Mouse (Mus musculus) mesoderm, embryonic 11.5 days (tissue): ENCODE results near the gene Ncoa5.

Experiments used
- DNase-seq: peaks from one replicate; pipeline ENCODE4 v3.0.0-alpha.2; 2012; ENCODE audit warnings: low read depth, low spot score

Ncoa5 gene

DNA sequence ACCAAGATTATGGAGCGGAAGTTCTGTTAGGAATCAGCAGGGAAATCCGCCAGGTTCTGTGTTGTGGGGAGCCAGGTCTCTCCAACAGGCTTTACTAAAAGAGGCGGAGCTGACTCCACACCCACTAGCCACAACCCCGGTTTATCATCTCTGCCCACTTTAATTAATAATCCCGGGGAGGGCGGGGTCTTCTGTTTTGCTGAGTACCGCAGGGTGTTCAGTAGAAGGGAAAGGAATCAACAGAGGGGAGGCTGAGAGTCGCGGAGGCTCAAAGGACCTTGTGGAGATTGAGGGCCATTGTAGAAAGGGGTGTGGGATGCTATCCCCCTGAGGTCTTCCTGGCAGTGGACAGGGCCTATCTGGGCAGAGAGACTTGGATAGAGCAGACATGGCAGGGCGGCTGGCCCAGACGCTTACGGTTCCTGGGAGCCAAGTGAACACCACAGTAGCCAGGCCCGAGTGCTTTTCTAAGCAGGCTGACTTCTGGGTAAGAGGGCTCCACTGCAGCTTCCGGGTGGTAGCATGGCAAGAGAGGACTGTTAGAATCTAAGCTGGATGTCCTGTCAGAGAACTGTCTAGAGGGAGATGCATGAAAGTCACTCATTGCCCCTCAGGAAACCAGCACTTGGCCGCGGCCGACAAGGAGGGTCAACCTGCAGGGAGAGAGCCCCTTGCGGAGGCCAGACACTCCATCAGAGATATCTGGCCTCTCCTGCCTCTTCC is 16.3 kb upstream of the Ncoa5 start:
- DNase-seq, result no peak

DNA sequence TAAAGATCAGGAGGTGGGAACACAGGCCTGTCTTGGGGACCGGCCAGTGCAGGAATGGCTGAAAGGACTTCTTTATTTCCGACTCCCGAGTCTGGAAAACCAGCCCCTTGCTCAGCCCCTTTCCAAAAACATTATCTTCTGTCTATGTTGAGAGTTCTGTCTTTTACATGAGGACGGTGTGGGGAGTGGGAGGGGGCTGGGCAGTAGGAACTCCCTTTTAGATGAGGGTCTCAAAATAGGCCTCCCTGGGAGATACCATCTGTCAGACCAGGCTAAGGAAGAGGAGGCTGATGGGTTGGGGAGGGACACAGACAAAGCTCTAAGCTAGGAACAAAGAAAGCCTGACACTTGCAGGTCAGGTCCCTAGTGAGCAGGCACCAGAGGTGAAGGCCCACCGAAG is 14.4 kb upstream of the Ncoa5 start:
- no peak for DNase-seq

DNA sequence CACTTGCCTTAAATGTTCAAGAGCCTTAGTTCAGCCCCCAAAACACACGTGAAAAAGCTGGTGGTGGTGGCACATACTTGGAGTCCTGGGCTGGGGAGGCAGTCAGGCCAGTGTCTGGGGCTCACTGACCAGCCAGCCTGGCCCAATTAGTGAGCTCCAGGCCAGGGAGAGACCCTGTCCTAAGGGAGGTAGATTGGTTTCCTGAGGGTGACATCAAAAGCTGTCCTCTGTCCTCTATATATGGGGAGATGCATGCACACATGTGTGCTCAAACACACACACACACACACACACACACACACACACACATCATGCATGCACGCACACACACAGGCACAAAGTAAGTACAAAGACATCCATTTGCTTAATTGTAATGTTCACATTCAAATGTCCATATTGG is 9.1 kb upstream of the Ncoa5 start:
- no peak for DNase-seq

DNA sequence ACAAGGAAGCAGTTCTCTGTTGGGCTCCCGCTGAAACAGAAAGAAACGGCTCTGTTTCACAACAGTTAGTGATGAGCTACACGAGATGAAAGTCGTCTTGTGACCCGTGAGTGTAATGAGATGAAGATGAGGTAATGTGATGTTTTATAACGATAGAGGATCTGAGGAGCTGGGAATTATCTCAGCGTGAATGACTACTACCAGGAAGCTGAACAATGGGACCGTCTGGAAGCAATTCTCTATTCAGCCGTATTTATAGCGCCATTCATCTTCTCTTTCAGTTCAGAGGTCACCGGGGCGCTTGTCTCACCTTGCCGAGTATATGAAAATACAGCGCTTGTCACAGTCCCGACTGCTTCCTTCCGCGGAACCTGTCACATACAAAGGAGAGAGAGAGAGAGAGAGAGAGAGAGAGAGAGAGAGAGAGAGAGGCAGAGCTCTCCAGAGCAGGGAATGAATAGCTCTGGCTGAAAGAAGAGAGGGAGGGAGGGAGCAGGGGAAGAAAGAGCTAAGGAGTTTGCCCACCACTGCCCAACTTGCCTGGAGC is 8.5 kb upstream of the Ncoa5 start:
- DNase-seq, result peak; percentile 82

DNA sequence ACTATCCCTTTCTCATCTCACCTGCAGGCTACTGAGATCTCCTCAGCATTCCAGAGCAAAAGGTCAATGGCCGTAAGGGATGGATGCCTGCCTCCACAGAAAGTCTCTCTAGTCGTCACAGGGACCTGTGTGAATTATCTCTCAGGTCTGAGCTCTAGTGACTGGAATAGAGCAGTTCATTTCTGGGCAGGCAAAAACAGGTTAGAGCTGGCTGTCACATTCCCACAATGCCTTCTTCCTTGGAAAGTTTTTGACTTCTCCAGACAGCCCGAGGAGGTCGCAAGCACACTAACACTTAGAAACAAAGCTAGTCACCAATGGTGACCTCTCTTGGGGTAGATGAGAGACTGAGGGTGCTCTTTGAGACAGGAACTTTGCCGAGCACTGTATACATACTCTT is 7.5 kb upstream of the Ncoa5 start:
- no peak for DNase-seq

DNA sequence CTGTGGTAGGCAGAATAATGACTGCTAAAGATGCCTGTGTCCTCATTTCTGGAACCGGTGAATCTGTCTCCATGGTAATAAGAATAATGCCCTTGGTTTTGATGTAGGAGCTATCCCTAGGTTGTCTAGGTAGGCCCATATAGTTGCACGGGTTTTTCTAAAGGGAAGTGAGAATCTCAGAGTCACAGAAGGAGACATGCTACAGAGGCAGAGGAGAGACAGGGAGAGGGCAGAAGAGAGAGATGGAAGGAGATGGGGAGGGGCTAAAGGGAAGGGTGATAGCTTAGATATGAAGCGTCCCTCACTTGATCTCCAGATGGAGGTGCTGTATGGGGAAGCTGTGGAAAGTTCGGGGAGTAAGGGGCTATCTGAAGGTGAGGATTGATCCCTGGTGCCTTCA is 2.7 kb upstream of the Ncoa5 start:
- no peak for DNase-seq

DNA sequence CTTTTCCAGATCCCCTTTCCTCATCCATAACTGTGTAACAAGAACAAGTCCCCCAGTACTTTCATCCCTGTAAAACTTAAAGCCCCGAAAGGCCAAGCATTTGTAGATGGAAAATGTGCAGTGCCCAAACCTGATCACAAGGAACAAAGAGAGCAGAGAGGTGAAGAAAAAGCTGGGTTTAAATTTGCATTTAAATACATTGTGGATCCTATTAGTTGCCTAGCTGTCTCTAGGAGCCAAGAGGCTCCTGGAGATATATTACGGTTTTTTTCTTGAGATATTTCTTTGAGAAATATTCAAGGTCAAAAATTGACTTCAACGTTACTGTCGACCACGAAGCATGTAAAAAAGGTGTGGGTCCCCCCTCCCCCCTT is 378 bp upstream of the Ncoa5 start:
- no peak for DNase-seq

DNA sequence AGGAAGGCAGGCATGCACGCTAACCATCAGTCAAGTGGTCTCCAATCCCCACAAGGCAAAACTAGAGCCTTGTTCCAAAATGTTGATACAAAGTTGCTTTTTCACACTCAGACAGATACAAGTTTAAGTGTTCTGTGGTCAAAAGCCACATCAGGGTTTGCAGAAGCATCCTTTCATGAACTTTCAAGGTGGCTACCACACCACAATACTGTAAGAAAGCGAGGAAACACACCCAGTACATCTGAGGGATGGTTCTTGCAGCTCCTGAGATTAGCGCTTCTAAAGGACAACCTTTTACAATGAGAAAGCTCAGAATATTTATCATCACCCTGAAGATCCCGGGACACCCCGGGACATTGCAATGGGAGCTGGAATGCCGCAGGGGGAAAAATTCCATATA is 1.4 kb downstream of the Ncoa5 start:
- DNase-seq, result no peak

DNA sequence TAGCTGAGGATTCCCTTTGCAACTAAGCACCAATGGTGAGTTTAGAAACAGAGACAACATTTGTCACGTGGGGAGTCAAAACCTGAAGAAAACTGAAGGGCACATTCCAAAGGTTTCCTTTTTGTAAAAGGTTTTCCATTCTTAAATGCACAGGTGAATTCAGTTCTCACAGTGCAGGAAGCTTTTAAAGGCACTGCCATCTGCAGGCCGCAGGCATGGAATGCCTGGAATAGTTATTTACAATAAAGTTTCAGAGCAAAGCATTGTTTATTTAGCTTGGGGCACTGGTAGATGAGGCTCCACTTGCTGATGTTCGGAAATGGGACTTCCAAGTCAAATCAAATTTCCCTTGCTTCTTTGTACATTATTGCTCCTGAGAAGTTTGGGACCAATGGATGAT is 2.1 kb downstream of the Ncoa5 start:
- DNase-seq, result no peak

DNA sequence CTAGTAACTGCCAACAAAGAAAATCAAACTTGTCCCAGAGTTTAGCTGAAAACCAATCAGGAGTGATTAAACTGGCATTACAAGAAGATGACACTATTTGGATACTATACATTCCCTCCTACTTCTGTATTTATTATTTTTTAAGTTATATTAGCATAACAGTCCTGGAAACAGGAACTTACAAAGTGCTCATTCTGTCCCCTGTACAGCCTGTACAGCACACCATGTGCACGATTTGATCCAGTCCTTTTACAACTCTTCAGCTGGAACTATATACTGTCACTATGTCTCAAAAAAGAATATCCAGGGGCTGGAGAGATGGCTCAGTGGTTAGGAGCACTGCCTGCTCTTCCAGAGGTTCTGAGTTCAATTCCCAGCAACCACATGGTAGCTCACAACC is 7.5 kb downstream of the Ncoa5 start:
- DNase-seq, result no peak

DNA sequence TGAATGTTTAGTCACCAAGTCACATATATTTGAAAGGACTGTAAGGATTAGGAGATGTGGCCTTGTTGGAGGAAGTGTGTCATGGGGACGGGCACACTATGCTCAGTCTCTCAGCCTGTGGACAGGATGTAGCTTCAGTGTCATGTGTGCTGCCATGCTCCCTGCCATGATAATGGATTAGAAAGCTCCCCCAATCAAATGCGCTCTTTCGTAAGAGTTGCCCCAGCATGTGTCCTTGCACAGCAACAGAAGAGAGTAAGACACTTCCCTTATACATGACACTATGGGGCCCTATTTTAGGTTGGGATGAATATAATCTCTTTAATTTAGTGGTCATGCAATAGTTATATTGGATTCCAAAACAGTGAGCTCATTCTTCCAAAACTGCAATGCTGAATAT is 14.2 kb downstream of the Ncoa5 start:
- no peak for DNase-seq

DNA sequence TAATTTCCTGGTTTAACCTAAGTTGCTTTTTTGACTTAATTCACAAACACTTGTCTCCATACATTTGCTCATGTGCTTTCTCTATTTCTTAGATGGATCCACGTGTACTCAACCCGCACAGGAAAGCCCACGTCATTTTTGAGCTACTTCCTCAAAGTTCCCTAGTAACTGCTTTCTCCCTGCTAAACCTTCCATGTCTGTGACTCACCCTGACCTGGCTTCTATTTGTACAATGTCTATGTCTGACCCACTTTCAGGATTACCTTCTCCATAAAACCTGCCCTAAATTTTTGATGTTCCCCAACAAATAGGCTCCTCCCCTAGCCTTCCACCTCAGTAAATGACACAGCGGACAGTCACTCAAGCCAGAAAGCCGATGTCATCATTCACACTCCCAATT is 19.7 kb downstream of the Ncoa5 start:
- DNase-seq, result no peak

DNA sequence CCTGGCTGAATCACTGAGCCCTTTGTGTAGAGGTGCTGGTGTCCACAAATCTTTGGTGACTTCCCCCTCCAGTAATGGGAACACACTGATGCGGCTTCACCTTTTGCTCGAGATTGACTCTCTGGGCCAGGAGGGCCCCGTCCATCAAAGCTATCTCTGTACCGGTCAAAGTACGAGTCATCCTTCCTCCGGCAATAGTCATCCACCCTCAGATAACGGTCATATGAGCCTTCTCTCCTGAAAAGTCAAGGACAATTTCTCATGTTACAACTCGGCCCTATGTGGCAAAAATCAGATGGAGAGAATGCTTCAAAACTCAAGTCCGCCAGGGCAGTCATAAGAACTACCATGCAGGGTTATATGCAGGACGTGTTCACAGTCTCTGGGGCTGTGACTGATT is 24.3 kb downstream of the Ncoa5 start:
- no peak for DNase-seq

DNA sequence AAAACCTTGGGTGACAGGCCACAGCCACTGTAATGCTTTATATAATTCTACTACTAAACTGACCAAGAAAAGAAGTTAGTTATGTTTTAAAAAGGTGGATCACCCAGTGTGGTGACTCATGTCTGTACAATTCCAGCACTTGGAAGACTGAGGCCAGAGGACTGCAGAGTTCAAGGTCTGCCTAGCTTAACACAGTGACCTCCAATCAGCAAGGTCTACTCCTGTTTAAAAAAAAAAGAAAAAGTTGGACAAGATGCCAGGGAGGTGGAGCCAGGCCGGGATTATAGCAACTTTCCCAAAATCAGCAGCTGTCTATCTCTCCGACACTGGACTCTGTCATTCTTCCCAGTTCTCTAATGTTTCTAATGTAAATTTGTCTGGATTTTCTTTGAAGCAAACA is 25.1 kb downstream of the Ncoa5 start:
- DNase-seq, result no peak

DNA sequence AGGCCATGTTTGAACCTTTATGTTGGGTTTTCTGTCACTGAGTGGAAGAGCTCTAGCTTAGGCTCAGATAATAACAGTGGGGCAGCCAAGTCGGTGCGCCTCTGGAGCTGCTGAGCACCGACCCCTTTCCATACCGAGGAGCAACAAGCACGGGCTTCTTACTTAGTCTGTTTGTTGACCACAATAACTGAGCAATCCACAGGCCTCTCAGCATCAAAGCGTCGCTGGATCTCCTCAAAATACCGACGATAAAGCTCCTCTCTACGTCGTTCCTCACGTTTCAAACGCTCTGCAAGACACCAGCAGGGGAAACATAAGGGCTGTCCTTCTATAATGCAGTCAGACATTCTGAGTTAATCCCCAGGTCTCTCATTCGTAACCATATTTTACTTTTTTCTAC is 25.5 kb downstream of the Ncoa5 start:
- DNase-seq, result no peak

DNA sequence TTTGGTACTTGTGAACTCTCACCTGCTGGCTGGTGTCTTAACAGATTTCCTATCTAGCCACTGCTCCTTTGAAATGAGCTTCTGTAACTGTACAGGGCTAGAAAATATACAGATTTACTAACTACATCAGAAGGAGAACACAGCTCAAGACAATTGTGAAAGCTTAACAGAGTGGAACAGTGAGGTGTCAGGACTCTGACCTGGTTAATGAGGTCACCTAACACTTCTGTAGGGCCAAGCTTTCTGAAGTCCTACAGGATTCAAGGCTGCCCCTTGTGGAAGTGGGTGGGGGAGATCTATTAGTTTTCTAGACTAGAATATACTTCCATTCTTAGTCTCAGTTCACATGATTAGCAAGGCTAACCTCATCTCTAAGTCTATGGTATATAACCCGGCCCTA is 26.7 kb downstream of the Ncoa5 start:
- no peak for DNase-seq

DNA sequence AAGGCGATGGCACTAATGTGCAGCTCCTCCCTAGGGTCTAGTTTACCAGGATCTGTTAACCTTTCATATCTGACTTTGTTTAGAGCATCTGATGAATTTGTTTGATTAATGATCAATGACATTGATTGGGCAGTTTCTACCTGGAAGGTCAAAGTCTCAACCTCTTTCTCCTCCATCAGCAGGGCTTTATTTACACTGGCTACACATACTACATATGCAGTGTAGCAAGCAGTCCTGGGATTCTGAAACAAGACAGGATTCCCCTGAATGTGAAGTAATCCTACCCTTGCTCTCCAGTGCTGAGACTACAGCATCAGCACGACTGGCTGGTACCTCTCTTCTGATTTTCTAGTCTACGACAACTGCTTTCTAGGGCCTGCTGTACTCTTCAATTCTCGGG is 27.9 kb downstream of the Ncoa5 start:
- DNase-seq, result no peak

DNA sequence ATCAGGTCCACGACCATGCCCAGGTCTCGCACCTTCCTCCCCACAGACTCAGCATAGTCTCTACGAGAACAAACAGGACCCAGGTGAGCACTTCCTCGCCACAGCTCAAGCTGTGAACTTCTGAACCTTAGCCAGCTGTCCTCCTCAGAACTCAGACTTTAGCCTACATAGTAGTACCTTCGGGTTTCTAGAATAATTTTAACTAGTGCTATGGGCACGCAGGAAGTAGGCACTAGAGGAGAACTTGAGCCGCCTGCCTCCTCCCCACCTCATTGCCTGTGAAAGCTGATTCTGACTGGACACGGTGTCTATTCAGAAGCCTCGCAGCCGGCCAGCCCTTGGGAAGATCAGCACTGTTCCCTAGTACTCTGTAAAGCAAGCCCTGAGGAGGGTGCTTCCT is 30.4 kb downstream of the Ncoa5 start:
- no peak for DNase-seq

DNA sequence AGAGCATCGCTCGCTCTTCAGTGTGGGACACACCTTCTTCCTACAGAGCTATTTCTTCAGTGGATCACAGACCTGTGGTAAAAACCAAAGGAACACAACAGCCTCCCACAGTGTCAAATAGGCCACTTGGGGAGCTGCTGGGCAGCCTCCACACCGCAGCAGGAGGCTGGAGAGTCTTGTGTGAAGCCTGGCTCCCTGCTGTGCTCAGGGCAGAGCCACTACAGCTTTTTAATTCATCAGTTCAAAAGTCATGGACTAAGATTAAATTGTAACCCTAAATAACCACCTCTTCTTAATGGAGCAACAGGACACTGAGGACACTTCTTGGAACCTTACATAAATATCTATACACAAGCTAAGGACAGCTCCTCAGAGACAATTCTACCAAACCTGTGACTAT is 31.6 kb downstream of the Ncoa5 start:
- DNase-seq, result no peak

DNA sequence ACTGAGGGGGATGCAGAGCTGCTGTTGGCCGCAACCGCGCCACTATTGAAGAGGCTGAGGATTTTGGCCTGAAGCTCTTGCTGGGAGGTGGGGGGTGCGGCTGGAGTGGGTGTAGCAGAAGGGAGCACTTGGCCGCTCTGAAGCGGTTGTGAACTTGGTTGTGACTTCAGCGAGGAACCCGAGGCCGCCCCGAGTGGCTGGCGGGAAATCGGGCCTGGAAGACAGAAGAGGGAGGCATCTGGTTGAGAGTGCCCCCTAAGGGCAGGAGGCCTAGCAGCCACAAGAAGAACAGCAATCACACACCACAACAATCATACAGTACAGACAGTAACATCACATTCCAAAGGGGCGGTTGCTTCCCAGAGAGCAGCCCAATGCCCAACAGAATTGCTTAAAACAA is 32.7 kb downstream of the Ncoa5 start:
- DNase-seq, result no peak

DNA sequence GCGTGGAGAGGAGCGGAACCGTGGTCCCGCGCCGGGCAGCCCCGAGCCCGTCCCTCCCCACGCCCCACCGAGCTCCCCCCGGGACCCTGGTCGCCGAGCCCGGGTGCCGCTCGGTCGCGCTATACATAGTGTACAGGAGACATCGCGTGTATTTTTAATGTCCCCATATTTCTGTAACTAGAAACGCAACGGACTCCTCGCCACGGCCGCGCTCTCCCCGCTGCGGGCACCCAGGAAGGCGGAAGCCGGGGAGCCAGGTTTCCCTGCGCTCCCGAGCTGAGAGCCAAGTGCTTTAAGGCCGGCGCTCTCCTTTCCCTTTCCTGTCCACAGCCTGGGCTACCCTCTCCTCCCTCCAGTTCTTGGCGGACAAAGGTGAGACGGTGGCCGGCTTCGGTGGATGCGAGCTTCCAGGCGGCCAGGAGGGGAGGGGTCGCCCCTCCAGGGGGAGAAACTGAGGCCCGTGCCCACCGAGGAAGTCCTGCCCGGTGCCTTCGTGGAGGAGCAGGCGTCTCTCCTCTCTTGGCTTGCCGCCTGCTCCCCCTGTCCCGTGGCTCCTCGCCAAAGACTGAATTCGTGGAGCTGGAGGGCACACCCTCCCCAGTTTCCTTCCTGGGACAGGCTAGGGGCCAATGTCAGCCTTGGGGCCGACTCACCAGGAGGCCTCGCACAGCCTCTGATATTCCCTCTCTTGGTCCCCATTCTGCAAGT is 36.8 kb downstream of the Ncoa5 start:
- DNase-seq, result no peak

DNA sequence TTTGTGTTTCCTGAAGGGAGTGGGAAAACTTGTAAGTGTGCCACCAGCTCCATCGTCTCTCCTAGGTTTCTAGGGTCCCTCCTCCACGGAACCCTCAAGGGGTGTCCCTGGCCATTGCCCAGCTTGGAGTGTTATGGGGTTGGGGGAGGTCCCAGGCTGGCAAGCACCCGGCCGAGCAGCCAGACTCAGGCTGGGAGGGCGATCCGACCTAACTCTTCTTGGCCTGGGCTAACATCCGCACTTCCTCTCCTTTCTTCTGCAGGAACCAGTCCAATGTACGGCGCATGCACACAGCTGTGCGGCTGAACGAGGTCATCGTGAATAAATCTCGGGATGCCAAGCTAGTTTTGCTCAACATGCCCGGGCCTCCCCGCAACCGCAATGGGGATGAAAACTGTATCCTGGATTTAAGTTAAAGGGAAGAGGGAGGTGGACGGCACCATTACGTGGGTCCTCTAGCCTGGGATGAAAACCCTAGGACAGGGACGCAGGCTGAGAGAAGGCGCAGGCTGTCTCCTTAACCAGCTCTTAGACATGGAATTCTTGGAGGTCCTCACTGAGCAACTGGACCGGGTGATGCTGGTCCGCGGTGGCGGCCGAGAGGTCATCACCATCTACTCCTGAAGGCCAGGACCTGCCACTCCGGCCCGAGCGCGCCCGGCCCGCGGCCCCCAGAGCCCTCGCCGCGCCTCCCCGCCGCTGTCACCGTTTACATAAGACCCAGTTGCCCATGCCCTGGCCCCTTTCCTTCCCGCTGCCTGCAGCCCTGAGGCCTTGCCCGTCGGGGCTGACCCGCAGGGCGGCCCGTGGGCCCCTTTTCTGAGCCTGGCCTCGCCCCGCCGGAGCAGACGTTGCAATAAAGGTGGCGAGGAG is 37.6 kb downstream of the Ncoa5 start:
- no peak for DNase-seq
